Mouse (Mus musculus) CH12.LX (cell line): Measurements from ENCODE around the gene Ehd1.
A peak's percentile ranks its signal among the peaks of the same experiment; 100 is the strongest.

ENCODE experiments used
- CHD1 ChIP-seq: IDR thresholded peaks from 2 replicates; pipeline ENCODE4 v1.6.1; 2012; ENCODE audit warnings: low read depth, low read length, improper control_type of control experiment, inconsistent platforms
- CHD2 ChIP-seq: IDR thresholded peaks from 2 replicates; pipeline ENCODE4 v1.6.1; 2011; ENCODE audit warnings: low read length, improper control_type of control experiment
- CTCF ChIP-seq, 2 experiments: IDR thresholded peaks in 1 of 2; conservative IDR thresholded peaks in 1 of 2; 2 replicates each; pipeline ENCODE4 v1.5.1; 2011 to 2012; ENCODE audit warnings: low read depth in 2 of 2, low read length in 2 of 2, improper control_type of control experiment in 1 of 2, inconsistent platforms in 1 of 2, mild to moderate bottlenecking in 1 of 2, moderate library complexity in 1 of 2
- E2F4 ChIP-seq: IDR thresholded peaks from 2 replicates; pipeline ENCODE4 v1.6.1; 2011; ENCODE audit warnings: low read depth, low read length, improper control_type of control experiment; ENCODE audit not compliant: insufficient replicate concordance
- HCFC1 ChIP-seq: IDR thresholded peaks from 2 replicates; pipeline ENCODE4 v1.6.1; 2012; ENCODE audit warnings: low read depth, mild to moderate bottlenecking, inconsistent platforms, low read length, improper control_type of control experiment
- NRF1 ChIP-seq: IDR thresholded peaks from 2 replicates; pipeline ENCODE4 v1.6.1; 2014; ENCODE audit warnings: low read depth, mild to moderate bottlenecking, inconsistent platforms, low read length, improper control_type of control experiment, moderate library complexity
- POLR2A ChIP-seq: IDR thresholded peaks from 2 replicates; pipeline ENCODE4 v1.6.1; 2011; ENCODE audit warnings: low read depth, mild to moderate bottlenecking, improper control_type of control experiment, low read length
- POLR2AphosphoS2 ChIP-seq: IDR thresholded peaks from 2 replicates; pipeline ENCODE4 v1.6.1; 2011; ENCODE audit warnings: low read depth, low read length, improper control_type of control experiment
- USF2 ChIP-seq: conservative IDR thresholded peaks from 2 replicates; pipeline ENCODE4 v1.6.1; 2011; ENCODE audit warnings: low read depth, low read length, improper control_type of control experiment
- ZMIZ1 ChIP-seq: IDR thresholded peaks from 2 replicates; pipeline ENCODE4 v1.6.1; 2012; ENCODE audit warnings: low read depth, mild to moderate bottlenecking, inconsistent platforms, low read length, improper control_type of control experiment

DNA sequence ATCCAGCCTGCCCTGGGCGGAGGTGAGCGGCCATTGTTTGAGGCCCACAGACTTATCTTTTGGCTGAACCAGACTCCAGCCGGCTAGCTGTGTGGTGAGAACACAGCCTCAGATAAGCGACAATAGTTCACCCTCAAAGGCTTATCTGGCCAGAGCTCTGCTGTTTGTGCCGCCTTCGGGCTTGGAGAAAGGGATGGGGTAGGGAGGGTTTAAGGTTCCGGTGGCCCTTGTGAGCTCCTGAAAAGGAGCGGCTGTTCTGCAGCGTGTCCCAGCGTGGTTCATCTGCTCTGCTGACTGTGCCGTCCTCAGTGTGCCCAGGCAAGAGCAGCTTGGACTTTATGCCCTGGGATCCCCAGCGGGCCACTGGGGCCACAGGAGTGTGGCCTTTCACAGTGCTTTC is 8.0 kb downstream of the Ehd1 start:
- TF ChIP-seq POLR2A (peak; percentile 10; the same call in 1 of the 2 replicates), E2F4 (no peak), CTCF (conservative IDR thresholded peaks at IDR 0.05 in 1 of 2, IDR thresholded peaks at IDR 0.05 in 1 of 2; ENCODE audit: low read depth in 2 of 2, low read length in 2 of 2) (no peak), CHD2 (no peak), NRF1 (no peak), HCFC1 (no peak), ZMIZ1 (no peak), CHD1 (no peak), POLR2AphosphoS2 (no peak), USF2 (no peak)
